Mouse (Mus musculus) cortical plate, adult 2 months (tissue): ENCODE data around the gene Sostdc1. TPM values are rescaled to one million over a fixed set of nuclear protein-coding genes. Genes with fewer than 3 reads are reported as not detected.

ENCODE experiments used
- H3K27ac ChIP-seq: fragments of 200-500 bp; 2 replicates; pipeline ENCODE4 v1.5.1; 2012; ENCODE audit warnings: low read length, control low read depth, inconsistent platforms; ENCODE audit not compliant: insufficient read depth
- H3K4me1 ChIP-seq: fragments of 200-500 bp; 2 replicates; pipeline ENCODE4 v1.6.1; 2011; ENCODE audit warnings: low read length; ENCODE audit not compliant: control insufficient read depth, insufficient read depth
- H3K4me3 ChIP-seq: fragments of 200-500 bp; 2 replicates; pipeline ENCODE4 v1.5.1; 2011; ENCODE audit warnings: mild to moderate bottlenecking, low read length, control low read depth; ENCODE audit not compliant: insufficient read depth
- CTCF ChIP-seq: fragments of 200-500 bp; IDR thresholded peaks from 2 replicates; pipeline ENCODE4 v1.5.1; 2011; ENCODE audit warnings: mild to moderate bottlenecking, control low read depth, low read length; ENCODE audit not compliant: insufficient read depth; ENCODE audit errors: extremely low read depth
- POLR2A ChIP-seq: fragments of 200-500 bp; IDR thresholded peaks from 2 replicates; pipeline ENCODE4 v1.6.1; 2011; ENCODE audit warnings: mild to moderate bottlenecking, low read length, control low read depth; ENCODE audit not compliant: insufficient read depth; ENCODE audit errors: extremely low read depth
- polyA plus RNA-seq: library from polyadenylated mRNA; depleted of rRNA; stranded (reverse); fragments of >200 nt; gene quantifications from 2 replicates; pipeline ENCODE4 v1.2.3, GENCODE M21; 2012; rRNA removed

Sostdc1 gene
- polyA plus RNA-seq, 1 experiment, result 0.63 TPM

DNA sequence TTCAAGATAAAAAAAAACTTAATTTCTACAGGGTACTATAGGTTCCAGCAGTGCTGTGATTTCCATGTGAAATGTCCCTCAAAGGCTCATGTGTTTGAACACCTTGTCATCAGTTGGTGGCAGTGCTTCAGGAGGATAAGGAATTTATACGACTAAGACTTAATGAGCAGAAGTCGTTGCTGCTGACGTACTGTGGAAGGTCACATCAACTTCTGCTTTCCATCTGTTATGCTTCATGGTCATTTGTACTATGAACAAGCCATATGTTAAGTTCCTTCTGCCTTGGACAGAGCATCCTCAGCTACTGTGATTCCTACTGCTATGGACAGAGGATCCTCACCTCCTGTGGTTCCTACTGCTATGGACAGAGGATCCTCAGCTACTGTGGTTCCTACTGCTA, 46.1 kb downstream of the Sostdc1 start:
- H3K4me1 ChIP-seq, result no peaks in the 10 kb centered on the region
- H3K27ac ChIP-seq, result no peak overlapping the region
- H3K4me3 ChIP-seq, result no peak overlapping the region
- TF ChIP-seq POLR2A (no peak), CTCF (no peak)

- Histone ChIP-seq H3K27ac (no peak overlapping the region), H3K4me1 (no peaks in the 10 kb centered on the region), H3K4me3 (no peak overlapping the region)
- TF ChIP-seq CTCF (no peak), POLR2A (no peak)
Measured at GRCm38 (mm10) chr12:36360693-36361092, 46.8 kb downstream of the Sostdc1 start.

DNA sequence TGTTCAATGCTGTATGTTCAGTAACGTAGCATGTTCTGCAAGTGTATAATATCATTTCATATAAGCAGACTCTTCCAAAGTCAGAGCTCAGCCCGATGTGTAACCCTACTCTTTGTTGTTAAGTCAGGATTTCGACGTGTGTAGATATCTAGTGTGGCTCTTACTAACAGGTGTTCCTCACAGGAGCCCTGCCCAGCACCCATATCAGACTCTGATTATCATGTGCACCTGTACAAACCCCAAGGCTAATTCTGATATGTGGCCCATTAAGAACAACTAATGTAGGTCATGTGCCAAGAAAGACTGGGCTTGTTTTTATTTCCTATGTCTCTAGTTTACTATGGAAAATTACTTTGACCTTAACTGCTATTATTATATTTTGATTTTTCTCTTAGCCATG, 50.1 kb downstream of the Sostdc1 start:
- TF ChIP-seq POLR2A (no peak), CTCF (no peak)
- H3K27ac ChIP-seq, result no peak overlapping the region
- H3K4me3 ChIP-seq, result no peak overlapping the region
- H3K4me1 ChIP-seq, result no peaks in the 10 kb centered on the region

Other genes with a start within 250 kb of the Sostdc1 start
- gene Ankmy2, start 157.0 kb upstream of the Sostdc1 start, polyA plus RNA-seq, result 43.1 and 43.5 TPM in 2 replicates
- 37.2 and 39.3 TPM in 2 replicates for gene Bzw2, start 156.1 kb upstream of the Sostdc1 start, polyA plus RNA-seq
- not detected in 2 replicates for gene Lrrc72, start 60.7 kb upstream of the Sostdc1 start, polyA plus RNA-seq
- gene Ispd, start 67.3 kb downstream of the Sostdc1 start, polyA plus RNA-seq, result 4.8 and 5.2 TPM in 2 replicates
- 1.0 and 1.1 TPM in 2 replicates for gene D630036H23Rik, start 68.0 kb downstream of the Sostdc1 start, polyA plus RNA-seq